Mouse (Mus musculus) monocyte, adult 5-6 weeks (primary cell): ENCODE data around the gene Cyld. TPM values are rescaled to one million over a fixed set of nuclear protein-coding genes. Genes with fewer than 3 reads are reported as not detected.

Experiments
- ATAC-seq: fragments of 153-309, 156-312 bp; replicated peaks from 2 replicates; pipeline ENCODE4 v1.8.0; 2017; ENCODE audit warnings: mild to moderate bottlenecking; ENCODE audit not compliant: low TSS enrichment, insufficient number of reproducible peaks, severe bottlenecking, poor library complexity, low FRiP score
- total RNA-seq: library from RNA; stranded (forward); fragments of 200-1000, 200-491, 200-594 nt; gene quantifications from 3 replicates; pipeline ENCODE4 v1.2.3, GENCODE M21; 2017

Gene Cyld
- 102 to 118 TPM (median 103 TPM) in 3 replicates for total RNA-seq

- ATAC-seq = peak; percentile 93
These were observed at the start of gene Cyld for GRCm38 (mm10) chr8:88696721-88697641. Cyld (plus strand) TSS chr8:88697028.

GRCm38 (mm10) chr8:88648322-88648721 is 48.5 kb upstream of the Cyld start:
- no peak for ATAC-seq

- 0 out of 2 replicates have a peak, but pooled peaks have one; percentile 38 for ATAC-seq
These were observed 46.7 kb upstream of the Cyld start for GRCm38 (mm10) chr8:88650016-88650708.

- 0 out of 2 replicates have a peak, but pooled peaks have one; percentile 47 for ATAC-seq
These were observed 45.7 kb upstream of the Cyld start for GRCm38 (mm10) chr8:88651122-88651521.

- no peak for ATAC-seq
These were observed 41.5 kb upstream of the Cyld start for GRCm38 (mm10) chr8:88655334-88655733.

GRCm38 (mm10) chr8:88659873-88660272 is 37.0 kb upstream of the Cyld start:
- no peak for ATAC-seq

GRCm38 (mm10) chr8:88662401-88662821 is 34.4 kb upstream of the Cyld start:
- peak; percentile 90 for ATAC-seq

- no peak for ATAC-seq
These were observed 32.7 kb upstream of the Cyld start for GRCm38 (mm10) chr8:88664121-88664520.

- no peak for ATAC-seq
These were observed 31.9 kb upstream of the Cyld start for GRCm38 (mm10) chr8:88664947-88665346.

- ATAC-seq = peak; percentile 29
These were observed 30.4 kb upstream of the Cyld start for GRCm38 (mm10) chr8:88666435-88666834.

GRCm38 (mm10) chr8:88668400-88669086 is 28.3 kb upstream of the Cyld start:
- ATAC-seq = peak; percentile 83

GRCm38 (mm10) chr8:88670782-88671181 is 26.0 kb upstream of the Cyld start:
- ATAC-seq = no peak

GRCm38 (mm10) chr8:88671575-88671974 is 25.3 kb upstream of the Cyld start:
- no peak for ATAC-seq

GRCm38 (mm10) chr8:88673859-88674258 is 23.0 kb upstream of the Cyld start:
- ATAC-seq = no peak

- ATAC-seq = no peak
These were observed 21.3 kb upstream of the Cyld start for GRCm38 (mm10) chr8:88675372-88676165.

GRCm38 (mm10) chr8:88677071-88677470 is 19.8 kb upstream of the Cyld start:
- ATAC-seq = no peak

GRCm38 (mm10) chr8:88680566-88680965 is 16.3 kb upstream of the Cyld start:
- no peak for ATAC-seq

GRCm38 (mm10) chr8:88681046-88681445 is 15.8 kb upstream of the Cyld start:
- ATAC-seq = no peak
